Mouse (Mus musculus): ENCODE measurements at regions not wholly inside any gene's neighbourhood (a gene's known extent, or its start where the extent isn't known, plus 50 kb on each side); places are given as distances from the start of the nearest gene placed in this dataset.

DNA sequence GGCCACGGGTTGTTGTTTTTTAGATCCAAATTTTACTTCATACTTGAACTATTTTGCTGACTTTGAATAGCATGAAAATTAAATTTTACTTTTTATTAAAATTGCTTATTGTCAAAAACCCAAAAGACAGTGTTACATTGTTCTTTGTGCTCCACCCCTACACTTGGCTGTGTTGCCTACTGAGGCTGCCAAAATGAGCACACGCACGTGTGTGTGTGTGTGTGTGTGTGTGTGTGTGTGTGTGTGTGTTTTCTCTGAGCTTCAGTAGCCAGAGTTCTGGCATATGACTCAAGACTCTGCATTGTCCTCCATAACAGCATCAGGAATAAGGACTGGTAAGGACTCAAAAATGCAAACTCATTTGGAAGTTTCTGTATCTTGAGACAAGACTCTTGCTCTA lies 68.4 kb upstream of the Hif1a start:
- TF ChIP-seq POLR2A (IDR thresholded peaks at IDR 0.05; ENCODE audit: insufficient read length, low read depth) (no peak), MAX (IDR thresholded peaks at IDR 0.05; ENCODE audit: low read depth) (no peak), TCF12 (IDR thresholded peaks at IDR 0.05; ENCODE audit: insufficient read depth, poor library complexity, severe bottlenecking) (no peak), USF1 (IDR thresholded peaks at IDR 0.05; ENCODE audit: low read depth) (no peak), E2F4 (IDR thresholded peaks at IDR 0.05; ENCODE audit: insufficient read depth) (no peak), TCF3 (IDR thresholded peaks at IDR 0.05; ENCODE audit: insufficient read length, low read depth) (no peak), MYOG (IDR thresholded peaks at IDR 0.05; ENCODE audit: control insufficient read depth in 1 of 3, insufficient read depth in 1 of 3, insufficient read length in 2 of 3, low read depth in 2 of 3) (no peak), MYOD1 (IDR thresholded peaks at IDR 0.05; ENCODE audit: control insufficient read depth in 1 of 3, insufficient read length in 2 of 3, low read depth in 2 of 3) (no peak)

Data from myocyte (in vitro differentiated cells).